Mouse (Mus musculus): ENCODE measurements around the gene Prame. TPM values are rescaled to one million over a fixed set of nuclear protein-coding genes. Genes with fewer than 3 reads are reported as not detected.

The Prame gene
- polyA plus RNA-seq (2014; fragmentation: Illumina TruSeq; extraction: RNeasy Lipid Tissue Mini Kit (QIAGEN cat#74804); ENCODE audit: low read depth, low replicate concordance) = 0.22 TPM

GRCm38 (mm10) chrX:135627605-135628004 is at the start of gene Prame:
Gene Prame (minus strand): TSS chrX:135627705.

GRCm38 (mm10) chrX:135598677-135599076 is 28.8 kb downstream of the Prame start, which contains the start of gene Nxf7:
Gene Nxf7 (minus strand): TSS chrX:135598777.

Other genes with a start within 250 kb of the Prame start
- gene Gm7903, start 193.9 kb downstream of the Prame start, polyA plus RNA-seq (2014; fragmentation: Illumina TruSeq; extraction: RNeasy Lipid Tissue Mini Kit (QIAGEN cat#74804); ENCODE audit: low read depth, low replicate concordance) = 0.17 TPM
- gene AV320801, start 133.1 kb downstream of the Prame start, polyA plus RNA-seq (2014; fragmentation: Illumina TruSeq; extraction: RNeasy Lipid Tissue Mini Kit (QIAGEN cat#74804); ENCODE audit: low read depth, low replicate concordance) = not detected
- 0.20 TPM for gene Nxf7, start 28.9 kb downstream of the Prame start, polyA plus RNA-seq (2014; fragmentation: Illumina TruSeq; extraction: RNeasy Lipid Tissue Mini Kit (QIAGEN cat#74804); ENCODE audit: low read depth, low replicate concordance)
- 1.1 TPM for gene Tcp11x2, start 66.1 kb upstream of the Prame start, polyA plus RNA-seq (2014; fragmentation: Illumina TruSeq; extraction: RNeasy Lipid Tissue Mini Kit (QIAGEN cat#74804); ENCODE audit: low read depth, low replicate concordance)
- 5.8 TPM for gene Tmsb15a, start 97.6 kb upstream of the Prame start, polyA plus RNA-seq (2014; fragmentation: Illumina TruSeq; extraction: RNeasy Lipid Tissue Mini Kit (QIAGEN cat#74804); ENCODE audit: low read depth, low replicate concordance)
- 10.9 TPM for gene Armcx5, start 115.0 kb upstream of the Prame start, polyA plus RNA-seq (2014; fragmentation: Illumina TruSeq; extraction: RNeasy Lipid Tissue Mini Kit (QIAGEN cat#74804); ENCODE audit: low read depth, low replicate concordance)
- 33.4 TPM for gene Gprasp1, start 115.0 kb upstream of the Prame start, polyA plus RNA-seq (2014; fragmentation: Illumina TruSeq; extraction: RNeasy Lipid Tissue Mini Kit (QIAGEN cat#74804); ENCODE audit: low read depth, low replicate concordance)
- gene Bhlhb9, start 169.9 kb upstream of the Prame start, polyA plus RNA-seq (2014; fragmentation: Illumina TruSeq; extraction: RNeasy Lipid Tissue Mini Kit (QIAGEN cat#74804); ENCODE audit: low read depth, low replicate concordance) = 20.1 TPM
- gene Gprasp2, start 211.3 kb upstream of the Prame start, polyA plus RNA-seq (2014; fragmentation: Illumina TruSeq; extraction: RNeasy Lipid Tissue Mini Kit (QIAGEN cat#74804); ENCODE audit: low read depth, low replicate concordance) = 17.6 TPM

All from adipose tissue, adult 10 weeks (tissue).